Mouse (Mus musculus): Measurements from ENCODE around the gene Ppt1.

GRCm38 (mm10) chr4:122882544-122882943 lies 46.5 kb downstream of the Ppt1 start:
- TF ChIP-seq CTCF (IDR thresholded peaks at IDR 0.05; ENCODE audit: low read depth, low read length) (no peak), POLR2A (IDR thresholded peaks at IDR 0.05; ENCODE audit: borderline replicate concordance, low read depth, low read length) (no peak)
